Mouse (Mus musculus) embryonic stem cell, embryonic (primary cell): ENCODE results near the gene Atg2b.

Source experiments
- CTCF ChIA-PET, 4 experiments: fragments of 300-600 bp in 2 of 4; fragments of 350-600 bp in 2 of 4; sonication (Branson Sonifier 250); formaldehyde crosslinking; loops; one replicate each; lab custom pipeline; 2022; ENCODE audit warnings: inconsistent platforms in 2 of 4; lab: Charles Lee
- POLR2A ChIA-PET, 4 experiments: fragments of 300-600 bp in 2 of 4; fragments of 350-600 bp in 2 of 4; sonication (Branson Sonifier 250); formaldehyde crosslinking; loops; one replicate each; lab custom pipeline; 2022; ENCODE audit warnings: antibody characterized with exemption in 4 of 4, inconsistent platforms in 1 of 4; lab: Charles Lee

Atg2b gene

GRCm38 (mm10) chr12:105685001-105685691 is at the start of gene Atg2b:
Atg2b (minus strand) TSS chr12:105685211.
- CTCF ChIA-PET, result interaction anchor here in 1 of 4 experiments (0.9 to 1.0 kb wide), 2 partner anchors 17 to 187 kb away, joined by 3 read pairs; no protein-coding TSS in a partner anchor
- POLR2A ChIA-PET, result interaction anchor here in 2 of 4 experiments (1.0 to 3.5 kb wide), 8 partner anchors 10 to 43 kb away, joined by 3 to 12 read pairs (median 3); partner anchors contain the start of gene Ak7 (in 1 of the 2)

GRCm38 (mm10) chr12:105733370-105734159 is 48.6 kb upstream of the Atg2b start:
- ChIA-PET POLR2A (interaction anchor here in 2 of 4 experiments (1.0 to 1.9 kb wide), 3 partner anchors 8 to 154 kb away, joined by 4 to 6 read pairs (median 5); no protein-coding TSS in a partner anchor), CTCF (no interaction called here)

GRCm38 (mm10) chr12:105730851-105731460 is 45.9 kb upstream of the Atg2b start:
- POLR2A ChIA-PET, result interaction anchor here (0.6 to 3.8 kb wide), 40 partner anchors 8 to 1093 kb away, joined by 3 to 17 read pairs (median 5); partner anchors contain the start of genes Ak7 (in 1 of the 4) and Papola (in 1 of the 4)
- CTCF ChIA-PET, result interaction anchor here (0.6 to 1.9 kb wide), 11 partner anchors 10 to 376 kb away, joined by 3 to 4 read pairs (median 3); no protein-coding TSS in a partner anchor

- CTCF ChIA-PET, result interaction anchor here (0.5 to 1.7 kb wide), 54 partner anchors 8 to 1465 kb away, joined by 3 to 23 read pairs (median 4); partner anchors contain the start of gene Serpina3i (in 1 of the 4)
- POLR2A ChIA-PET, result interaction anchor here (0.6 to 3.4 kb wide), 23 partner anchors 9 to 254 kb away, joined by 3 to 17 read pairs (median 3); partner anchors contain the start of genes Atg2b (in 1 of the 4), Gskip (in 1 of the 4) and Papola (in 1 of the 4)
These were observed 43.0 kb upstream of the Atg2b start for GRCm38 (mm10) chr12:105727964-105728363.

GRCm38 (mm10) chr12:105727268-105727667 is 42.3 kb upstream of the Atg2b start:
- CTCF ChIA-PET, result interaction anchor here (0.7 to 1.7 kb wide), 9 partner anchors 11 to 229 kb away, joined by 3 to 23 read pairs (median 4); no protein-coding TSS in a partner anchor
- POLR2A ChIA-PET, result interaction anchor here in 2 of 4 experiments (0.5 to 1.9 kb wide), 10 partner anchors 14 to 1176 kb away, joined by 3 to 5 read pairs (median 3); partner anchors contain the start of genes Atg2b (in 1 of the 2), Bdkrb2 (in 1 of the 2) and Gskip (in 1 of the 2)

GRCm38 (mm10) chr12:105725736-105726135 is 40.7 kb upstream of the Atg2b start:
- ChIA-PET POLR2A (interaction anchor here in 1 of 4 experiments (0.6 kb wide), 1 partner anchor 71 kb away, joined by 4 read pairs; no protein-coding TSS in a partner anchor), CTCF (interaction anchor here in 2 of 4 experiments (0.5 to 0.6 kb wide), 2 partner anchors 13 to 256 kb away, joined by 7 to 9 read pairs; no protein-coding TSS in a partner anchor)

- CTCF ChIA-PET, result no interaction called here
- POLR2A ChIA-PET, result interaction anchor here in 1 of 4 experiments (0.5 kb wide), 1 partner anchor 500 kb away, joined by 11 read pairs; no protein-coding TSS in a partner anchor
These were observed 39.6 kb upstream of the Atg2b start for GRCm38 (mm10) chr12:105724616-105725015.

GRCm38 (mm10) chr12:105722657-105723056 is 37.6 kb upstream of the Atg2b start:
- ChIA-PET CTCF (interaction anchor here in 2 of 4 experiments (0.8 to 2.0 kb wide), 2 partner anchors 12 to 19 kb away, joined by 3 to 5 read pairs; no protein-coding TSS in a partner anchor), POLR2A (interaction anchor here in 1 of 4 experiments (0.6 to 2.4 kb wide), 3 partner anchors 8 to 101 kb away, joined by 3 to 8 read pairs (median 5); no protein-coding TSS in a partner anchor)

GRCm38 (mm10) chr12:105721452-105722132 is 36.6 kb upstream of the Atg2b start:
- ChIA-PET POLR2A (interaction anchor here in 2 of 4 experiments (0.6 to 2.4 kb wide), 4 partner anchors 9 to 142 kb away, joined by 5 to 8 read pairs (median 6); partner anchors contain the start of gene Papola (in 1 of the 2)), CTCF (interaction anchor here in 2 of 4 experiments (0.6 to 2.0 kb wide), 6 partner anchors 9 to 224 kb away, joined by 3 to 13 read pairs (median 4); no protein-coding TSS in a partner anchor)

GRCm38 (mm10) chr12:105720196-105720595 is 35.2 kb upstream of the Atg2b start:
- POLR2A ChIA-PET, result interaction anchor here in 2 of 4 experiments (0.6 to 1.5 kb wide), 6 partner anchors 10 to 117 kb away, joined by 3 to 7 read pairs (median 3); partner anchors contain the start of gene Bdkrb1 (in 1 of the 2)
- CTCF ChIA-PET, result interaction anchor here in 3 of 4 experiments (0.6 to 1.9 kb wide), 4 partner anchors 8 to 1001 kb away, joined by 3 to 5 read pairs (median 4); partner anchors contain the start of gene Ak7 (in 1 of the 3)

- POLR2A ChIA-PET, result interaction anchor here in 2 of 4 experiments (0.7 to 1.4 kb wide), 5 partner anchors 10 to 48 kb away, joined by 3 read pairs; no protein-coding TSS in a partner anchor
- CTCF ChIA-PET, result interaction anchor here in 2 of 4 experiments (0.6 to 1.1 kb wide), 3 partner anchors 9 to 765 kb away, joined by 3 to 6 read pairs (median 4); no protein-coding TSS in a partner anchor
These were observed 33.6 kb upstream of the Atg2b start for GRCm38 (mm10) chr12:105718616-105719015.

GRCm38 (mm10) chr12:105705799-105706487 is 20.9 kb upstream of the Atg2b start, which contains the start of gene Ak7:
Ak7 (plus strand) TSS chr12:105705976.
- ChIA-PET POLR2A (interaction anchor here in 3 of 4 experiments (0.5 to 1.9 kb wide), 12 partner anchors 9 to 79 kb away, joined by 3 to 9 read pairs (median 3); partner anchors contain the start of genes Atg2b (in 1 of the 3) and Gskip (in 1 of the 3)), CTCF (interaction anchor here (0.6 to 1.5 kb wide), 6 partner anchors 10 to 230 kb away, joined by 3 to 9 read pairs (median 3); no protein-coding TSS in a partner anchor)

- ChIA-PET CTCF (no interaction called here), POLR2A (interaction anchor here in 3 of 4 experiments (0.6 to 2.1 kb wide), 5 partner anchors 13 to 224 kb away, joined by 3 to 6 read pairs (median 3); no protein-coding TSS in a partner anchor)
These were observed 15.4 kb upstream of the Atg2b start for GRCm38 (mm10) chr12:105700433-105700832.

GRCm38 (mm10) chr12:105697104-105697780 is 12.2 kb upstream of the Atg2b start:
- POLR2A ChIA-PET, result interaction anchor here in 2 of 4 experiments (0.9 to 2.8 kb wide), 10 partner anchors 8 to 38 kb away, joined by 3 to 12 read pairs (median 4); partner anchors contain the start of genes Gskip (in 2 of the 2), Ak7 (in 1 of the 2) and Atg2b (in 1 of the 2)
- CTCF ChIA-PET, result interaction anchor here in 2 of 4 experiments (0.8 to 1.7 kb wide), 2 partner anchors 23 to 31 kb away, joined by 3 to 5 read pairs; no protein-coding TSS in a partner anchor
